Mouse (Mus musculus) forebrain, embryonic 15.5 days (tissue): Measurements from ENCODE around the gene Klk1b9. TPM values are rescaled to one million over a fixed set of nuclear protein-coding genes. Genes with fewer than 3 reads are reported as not detected.
"Not testable (repeated sequence)": the region's sequence is repeated elsewhere in the genome, so short reads cannot be mapped to it uniquely, and the experiment has no call there.

Experiments used
- ATAC-seq: fragments of 200-750 bp; cut with Nextera tagmentation; replicated peaks from 2 replicates; pipeline ENCODE4 v1.8.0; 2017; ENCODE audit warnings: mild to moderate bottlenecking, moderate TSS enrichment, moderate library complexity
- H3K27ac ChIP-seq: fragments of 300-500 bp; sonication (generic); replicated peaks from 2 replicates; pipeline ENCODE4 v1.5.1; 2015; ENCODE audit warnings: mild to moderate bottlenecking, inconsistent platforms
- H3K27me3 ChIP-seq: fragments of 300-500 bp; sonication (generic); 2 replicates; pipeline ENCODE4 v1.6.1; 2015; ENCODE audit warnings: inconsistent platforms
- H3K36me3 ChIP-seq: fragments of 300-500 bp; sonication (generic); 2 replicates; pipeline ENCODE4 v1.6.1; 2015; ENCODE audit warnings: mild to moderate bottlenecking, inconsistent platforms
- H3K4me1 ChIP-seq: fragments of 300-500 bp; sonication (generic); 2 replicates; pipeline ENCODE4 v1.6.1; 2015; ENCODE audit warnings: inconsistent platforms
- H3K4me2 ChIP-seq: fragments of 300-500 bp; sonication (generic); replicated peaks from 2 replicates; pipeline ENCODE4 v1.6.1; 2015; ENCODE audit warnings: mild to moderate bottlenecking, inconsistent platforms
- H3K4me3 ChIP-seq: fragments of 300-500 bp; sonication (generic); 2 replicates; pipeline ENCODE4 v1.5.1; 2015; ENCODE audit warnings: mild to moderate bottlenecking, inconsistent platforms
- H3K9ac ChIP-seq: fragments of 300-500 bp; sonication (generic); replicated peaks from 2 replicates; pipeline ENCODE4 v1.6.1; 2015; ENCODE audit warnings: mild to moderate bottlenecking, inconsistent platforms
- H3K9me3 ChIP-seq: fragments of 300-500 bp; sonication (generic); 2 replicates; pipeline ENCODE4 v1.6.1; 2016; ENCODE audit warnings: inconsistent platforms
- WGBS: fragments of 180-500 bp; shearing (Covaris S2); methylation state at CpG from one replicate; pipeline ENCODE4 v1.1.7; 2015; ENCODE audit warnings: mixed read lengths; 5-methylcytosine and 5-hydroxymethylcytosine counted together
- polyA plus RNA-seq: library from polyadenylated mRNA; unstranded; fragments of >200 nt; fragmentation: Nextera tagmentation; extraction: Ambion mirVana; gene quantifications from 2 replicates; pipeline ENCODE4 v1.2.1, GENCODE M21; 2015

Gene Klk1b9
- polyA plus RNA-seq = not detected in 2 replicates

- H3K9ac ChIP-seq, H3K27ac ChIP-seq, H3K4me2 ChIP-seq, H3K9me3 ChIP-seq, H3K36me3 ChIP-seq, H3K4me1 ChIP-seq, ATAC-seq, H3K27me3 ChIP-seq, H3K4me3 ChIP-seq: not testable (repeated sequence)
- WGBS = 77% methylated on average over 1 of the region's 1 CpGs
Measured at GRCm38 (mm10) chr7:43975761-43976160, at the start of gene Klk1b9. Klk1b9 (plus strand) TSS chr7:43976061.

GRCm38 (mm10) chr7:43928521-43928920 is 47.3 kb upstream of the Klk1b9 start:
- Histone ChIP-seq H3K27ac (no peak overlapping the region), H3K4me3 (no peak overlapping the region), H3K27me3 (no peaks in the 10 kb centered on the region), H3K9me3 (no peaks in the 10 kb centered on the region), H3K9ac (no peak overlapping the region), H3K36me3 (no peaks in the 10 kb centered on the region), H3K4me1 (no peaks in the 10 kb centered on the region), H3K4me2 (no peak overlapping the region)
- ATAC-seq = no peak
- WGBS = 40% methylated on average over 4 of the region's 4 CpGs

GRCm38 (mm10) chr7:43932337-43932736 is 43.5 kb upstream of the Klk1b9 start:
- Histone ChIP-seq H3K9ac (no peak overlapping the region), H3K9me3 (no peaks in the 10 kb centered on the region), H3K27me3 (no peaks in the 10 kb centered on the region), H3K4me3 (no peak overlapping the region), H3K36me3 (no peaks in the 10 kb centered on the region), H3K4me1 (no peaks in the 10 kb centered on the region), H3K4me2 (no peak overlapping the region), H3K27ac (no peak overlapping the region)
- ATAC-seq = no peak
- 71% methylated on average over 4 of the region's 4 CpGs for WGBS

GRCm38 (mm10) chr7:43933440-43933839 is 42.4 kb upstream of the Klk1b9 start, which contains the start of gene Klk15:
Klk15 (plus strand) TSS chr7:43933740.
- Histone ChIP-seq H3K4me2 (no peak within 1 kb of the TSS), H3K4me3 (no peak within 1 kb of the TSS), H3K27ac (no peak within 1 kb of the TSS), H3K9me3 (no peaks in the 10 kb centered on the region), H3K4me1 (no peaks in the 10 kb centered on the region), H3K27me3 (no peaks in the 10 kb centered on the region), H3K36me3 (no peaks in the 10 kb centered on the region), H3K9ac (no peak within 1 kb of the TSS)
- ATAC-seq = no peak
- 89% methylated on average over 3 of the region's 3 CpGs for WGBS

- no peak for ATAC-seq
- Histone ChIP-seq H3K4me1 (no peaks in the 10 kb centered on the region), H3K27ac (no peak overlapping the region), H3K9ac (no peak overlapping the region), H3K4me2 (no peak overlapping the region), H3K9me3 (no peaks in the 10 kb centered on the region), H3K27me3 (no peaks in the 10 kb centered on the region), H3K36me3 (no peaks in the 10 kb centered on the region), H3K4me3 (no peak overlapping the region)
- WGBS = 65% methylated on average over 3 of the region's 3 CpGs
Measured at GRCm38 (mm10) chr7:43934747-43935146, 41.1 kb upstream of the Klk1b9 start.

- Histone ChIP-seq H3K27ac (no peak overlapping the region), H3K4me1 (no peaks in the 10 kb centered on the region), H3K4me2 (no peak overlapping the region), H3K9me3 (no peaks in the 10 kb centered on the region), H3K27me3 (no peaks in the 10 kb centered on the region), H3K9ac (no peak overlapping the region), H3K36me3 (no peaks in the 10 kb centered on the region), H3K4me3 (no peak overlapping the region)
- ATAC-seq = no peak
- WGBS = 87% methylated on average over 14 of the region's 14 CpGs
Measured at GRCm38 (mm10) chr7:43936551-43936950, 39.3 kb upstream of the Klk1b9 start.

GRCm38 (mm10) chr7:43942293-43942692 is 33.6 kb upstream of the Klk1b9 start:
- H3K4me1 ChIP-seq, H3K4me2 ChIP-seq, ATAC-seq, H3K9ac ChIP-seq, H3K27me3 ChIP-seq, H3K36me3 ChIP-seq, H3K4me3 ChIP-seq, H3K9me3 ChIP-seq, H3K27ac ChIP-seq: not testable (repeated sequence)
- 72% methylated on average over 3 of the region's 3 CpGs for WGBS

- no peak overlapping the region for H3K4me3 ChIP-seq
- no peak overlapping the region for H3K9ac ChIP-seq
- no peaks in the 10 kb centered on the region for H3K36me3 ChIP-seq
- WGBS = 82% methylated on average over 3 of the region's 3 CpGs
- H3K27ac ChIP-seq = no peak overlapping the region
- no peaks in the 10 kb centered on the region for H3K9me3 ChIP-seq
- ATAC-seq = no peak
- no peaks in the 10 kb centered on the region for H3K4me1 ChIP-seq
- no peaks in the 10 kb centered on the region for H3K27me3 ChIP-seq
- no peak overlapping the region for H3K4me2 ChIP-seq
Measured at GRCm38 (mm10) chr7:43944727-43945264, 31.1 kb upstream of the Klk1b9 start.

- Histone ChIP-seq H3K4me3 (no peak within 1 kb of the TSS), H3K27me3 (no peaks in the 10 kb centered on the region), H3K36me3 (no peaks in the 10 kb centered on the region), H3K9ac (no peak within 1 kb of the TSS), H3K9me3 (no peaks in the 10 kb centered on the region), H3K4me1 (no peaks in the 10 kb centered on the region), H3K27ac (no peak within 1 kb of the TSS), H3K4me2 (no peak within 1 kb of the TSS)
- WGBS = 86% methylated on average over 2 of the region's 2 CpGs
- ATAC-seq = no peak
Measured at GRCm38 (mm10) chr7:43950364-43950763, 25.5 kb upstream of the Klk1b9 start, which contains the start of gene Klk1b8. Klk1b8 (plus strand) TSS chr7:43950664.

- WGBS = 65% methylated on average over 4 of the region's 4 CpGs
- no peaks in the 10 kb centered on the region for H3K4me1 ChIP-seq
- H3K9ac ChIP-seq = no peak overlapping the region
- no peaks in the 10 kb centered on the region for H3K27me3 ChIP-seq
- no peaks in the 10 kb centered on the region for H3K9me3 ChIP-seq
- no peaks in the 10 kb centered on the region for H3K36me3 ChIP-seq
- no peak overlapping the region for H3K4me2 ChIP-seq
- H3K4me3 ChIP-seq = no peak overlapping the region
- H3K27ac ChIP-seq = no peak overlapping the region
- ATAC-seq = no peak
Measured at GRCm38 (mm10) chr7:43952703-43953102, 23.2 kb upstream of the Klk1b9 start.

- Histone ChIP-seq H3K27me3 (no peaks in the 10 kb centered on the region), H3K27ac (no peak within 1 kb of the TSS), H3K4me2 (no peak within 1 kb of the TSS), H3K36me3 (no peaks in the 10 kb centered on the region), H3K4me1 (no peaks in the 10 kb centered on the region), H3K9ac (no peak within 1 kb of the TSS), H3K4me3 (no peak within 1 kb of the TSS), H3K9me3 (no peaks in the 10 kb centered on the region)
- 63% methylated on average over 3 of the region's 3 CpGs for WGBS
- no peak for ATAC-seq
Measured at GRCm38 (mm10) chr7:43966451-43966850, 9.4 kb upstream of the Klk1b9 start, which contains the start of gene Klk1b1. Klk1b1 (plus strand) TSS chr7:43966751.

- no peaks in the 10 kb centered on the region for H3K36me3 ChIP-seq
- no peaks in the 10 kb centered on the region for H3K4me1 ChIP-seq
- no peak overlapping the region for H3K9ac ChIP-seq
- no peak overlapping the region for H3K27ac ChIP-seq
- 83% methylated on average over 3 of the region's 3 CpGs for WGBS
- H3K27me3 ChIP-seq = no peaks in the 10 kb centered on the region
- no peak overlapping the region for H3K4me2 ChIP-seq
- no peak overlapping the region for H3K4me3 ChIP-seq
- H3K9me3 ChIP-seq = no peaks in the 10 kb centered on the region
- no peak for ATAC-seq
Measured at GRCm38 (mm10) chr7:43967058-43967457, 8.8 kb upstream of the Klk1b9 start.

- 85% methylated on average over 2 of the region's 2 CpGs for WGBS
- no peak for ATAC-seq
- H3K27me3 ChIP-seq = no peaks in the 10 kb centered on the region
- no peak overlapping the region for H3K4me3 ChIP-seq
- no peaks in the 10 kb centered on the region for H3K9me3 ChIP-seq
- H3K4me2 ChIP-seq = no peak overlapping the region
- H3K9ac ChIP-seq = no peak overlapping the region
- H3K4me1 ChIP-seq = no peaks in the 10 kb centered on the region
- no peak overlapping the region for H3K27ac ChIP-seq
- H3K36me3 ChIP-seq = no peaks in the 10 kb centered on the region
Measured at GRCm38 (mm10) chr7:43967612-43968011, 8.2 kb upstream of the Klk1b9 start.
